Mouse (Mus musculus): Measurements from ENCODE around the gene Krt17.

- TF ChIP-seq POLR2A (IDR thresholded peaks at IDR 0.05; ENCODE audit: extremely low read depth, insufficient read depth, low read length) = no peak
- no peak for TF ChIP-seq CTCF (IDR thresholded peaks at IDR 0.05; ENCODE audit: low read depth, low read length)
Measured at GRCm38 (mm10) chr11:100260514-100261234, at the start of gene Krt17.

Measured in liver, adult 2 months (tissue).